Mouse (Mus musculus) urinary bladder, postnatal 10 days (tissue): ENCODE measurements at regions not wholly inside any gene's neighbourhood (a gene's known extent, or its start where the extent isn't known, plus 50 kb on each side); places are given as distances from the start of the nearest gene placed in this dataset.
"Not testable (repeated sequence)": the region's sequence is repeated elsewhere in the genome, so short reads cannot be mapped to it uniquely, and the experiment has no call there.

Experiments used
- DNase-seq: peaks from one replicate; pipeline ENCODE4 v3.0.0; 2022; ENCODE audit warnings: low spot score

GRCm38 (mm10) chr1:16904690-16905089, 811.6 kb upstream of the 4930444P10Rik start:
- no peak for DNase-seq

GRCm38 (mm10) chr1:16868383-16868782, 775.3 kb upstream of the 4930444P10Rik start:
- DNase-seq, result not testable (repeated sequence)

- DNase-seq, result not testable (repeated sequence)
Observed at GRCm38 (mm10) chr1:16867086-16867835, 774.1 kb upstream of the 4930444P10Rik start.

GRCm38 (mm10) chr1:16837111-16837510, 744.0 kb upstream of the 4930444P10Rik start:
- no peak for DNase-seq

- DNase-seq, result not testable (repeated sequence)
Observed at GRCm38 (mm10) chr1:16824709-16825108, 731.6 kb upstream of the 4930444P10Rik start.

GRCm38 (mm10) chr1:16824057-16824456, 730.9 kb upstream of the 4930444P10Rik start:
- DNase-seq, result no peak

- no peak for DNase-seq
Observed at GRCm38 (mm10) chr1:16821186-16821585, 728.1 kb upstream of the 4930444P10Rik start.

GRCm38 (mm10) chr1:16816572-16816971, 723.4 kb upstream of the 4930444P10Rik start:
- no peak for DNase-seq

- no peak for DNase-seq
Observed at GRCm38 (mm10) chr1:16815731-16816130, 722.6 kb upstream of the 4930444P10Rik start.

GRCm38 (mm10) chr1:16809370-16810150, 716.4 kb upstream of the 4930444P10Rik start:
- no peak for DNase-seq

- DNase-seq, result peak; percentile 34
Observed at GRCm38 (mm10) chr1:16798292-16798691, 705.2 kb upstream of the 4930444P10Rik start.

- DNase-seq, result no peak
Observed at GRCm38 (mm10) chr1:16796449-16796848, 703.3 kb upstream of the 4930444P10Rik start.

GRCm38 (mm10) chr1:16790733-16791309, 697.7 kb upstream of the 4930444P10Rik start:
- DNase-seq, result no peak

- DNase-seq, result no peak
Observed at GRCm38 (mm10) chr1:16779791-16780190, 686.7 kb upstream of the 4930444P10Rik start.

GRCm38 (mm10) chr1:16760951-16761350, 667.8 kb upstream of the 4930444P10Rik start:
- DNase-seq, result no peak
